Mouse (Mus musculus) bone marrow macrophage, adult 2 months (primary cell): Measurements from ENCODE around the gene Irak1bp1.

Experiments
- CTCF ChIP-seq: IDR thresholded peaks from 2 replicates; pipeline ENCODE4 v1.5.1; 2012; ENCODE audit warnings: low read depth, mild to moderate bottlenecking, low read length, moderate library complexity
- POLR2A ChIP-seq: IDR thresholded peaks from 2 replicates; pipeline ENCODE4 v1.6.1; 2012; ENCODE audit warnings: mild to moderate bottlenecking, low read depth, low read length, borderline replicate concordance

DNA sequence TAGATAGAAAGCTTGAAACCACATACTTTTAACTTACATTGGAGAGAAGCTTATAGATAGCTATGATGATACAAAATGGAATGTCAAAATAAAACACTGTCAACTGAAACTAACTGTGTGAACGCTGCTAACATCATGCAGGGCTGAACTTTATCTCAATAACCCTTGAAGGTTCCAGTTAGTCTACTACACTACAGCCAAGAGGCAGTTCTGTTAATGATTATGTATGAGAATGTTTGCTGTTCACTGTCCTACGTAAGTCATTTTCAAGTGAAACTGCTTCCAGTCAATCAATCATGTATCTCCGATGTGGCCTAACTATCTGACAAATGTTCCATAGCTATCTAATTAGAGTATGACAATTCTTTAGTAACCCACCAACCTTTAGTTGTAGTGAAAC lies 38.4 kb downstream of the Irak1bp1 start:
- TF ChIP-seq CTCF = no peak
- TF ChIP-seq POLR2A = no peak
